Mouse (Mus musculus) cortical plate, adult 2 months (tissue): ENCODE measurements around the gene Wdr78. TPM values are rescaled to one million over a fixed set of nuclear protein-coding genes. Genes with fewer than 3 reads are reported as not detected.

ENCODE experiments used
- H3K27ac ChIP-seq: fragments of 200-500 bp; 2 replicates; pipeline ENCODE4 v1.5.1; 2012; ENCODE audit warnings: low read length, control low read depth, inconsistent platforms; ENCODE audit not compliant: insufficient read depth
- H3K4me1 ChIP-seq: fragments of 200-500 bp; 2 replicates; pipeline ENCODE4 v1.6.1; 2011; ENCODE audit warnings: low read length; ENCODE audit not compliant: control insufficient read depth, insufficient read depth
- H3K4me3 ChIP-seq: fragments of 200-500 bp; 2 replicates; pipeline ENCODE4 v1.5.1; 2011; ENCODE audit warnings: mild to moderate bottlenecking, low read length, control low read depth; ENCODE audit not compliant: insufficient read depth
- CTCF ChIP-seq: fragments of 200-500 bp; IDR thresholded peaks from 2 replicates; pipeline ENCODE4 v1.5.1; 2011; ENCODE audit warnings: mild to moderate bottlenecking, control low read depth, low read length; ENCODE audit not compliant: insufficient read depth; ENCODE audit errors: extremely low read depth
- POLR2A ChIP-seq: fragments of 200-500 bp; IDR thresholded peaks from 2 replicates; pipeline ENCODE4 v1.6.1; 2011; ENCODE audit warnings: mild to moderate bottlenecking, low read length, control low read depth; ENCODE audit not compliant: insufficient read depth; ENCODE audit errors: extremely low read depth
- polyA plus RNA-seq: library from polyadenylated mRNA; depleted of rRNA; stranded (reverse); fragments of >200 nt; gene quantifications from 2 replicates; pipeline ENCODE4 v1.2.3, GENCODE M21; 2012

Gene Wdr78
- polyA plus RNA-seq, 1 experiment, result 6.8 TPM

DNA sequence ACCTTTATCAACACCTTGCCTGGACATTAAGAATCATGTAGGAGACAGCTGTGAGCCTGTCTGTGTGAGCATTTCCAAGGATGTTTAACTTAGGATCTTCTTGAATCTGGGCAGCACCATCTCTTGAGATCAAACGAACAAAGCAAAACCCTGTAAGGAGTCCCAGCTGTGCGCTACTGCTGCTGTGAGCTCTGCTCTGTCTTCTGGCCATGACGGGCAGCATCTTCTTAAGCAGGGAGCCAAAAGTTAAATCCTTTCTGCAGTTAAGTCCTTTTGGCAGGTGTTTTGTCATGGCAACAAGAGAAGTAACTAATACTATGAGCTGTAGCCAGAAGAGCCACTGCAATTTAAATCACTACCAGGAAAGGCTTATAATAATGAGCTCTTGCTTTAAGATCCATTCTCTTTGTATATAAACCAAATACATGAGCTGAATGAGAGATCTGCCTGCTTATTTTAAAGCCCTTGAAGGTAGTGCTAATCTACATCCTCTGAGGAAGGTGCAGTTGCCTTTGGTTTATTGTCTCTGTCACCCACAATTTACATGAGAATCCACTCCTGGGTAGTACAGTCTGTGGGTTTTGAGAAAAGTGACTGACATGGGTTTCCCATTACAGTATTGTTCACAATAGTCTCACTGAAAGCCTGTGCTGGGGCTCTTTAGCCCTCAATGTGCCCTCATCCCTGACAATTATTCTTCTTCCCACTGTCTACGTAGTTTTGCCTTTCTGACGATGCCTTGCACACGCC is 46.3 kb downstream of the Wdr78 start:
- no peaks in the 10 kb centered on the region for H3K4me1 ChIP-seq
- no peak overlapping the region for H3K4me3 ChIP-seq
- H3K27ac ChIP-seq, result no peak overlapping the region
- TF ChIP-seq POLR2A (no peak), CTCF (no peak)

DNA sequence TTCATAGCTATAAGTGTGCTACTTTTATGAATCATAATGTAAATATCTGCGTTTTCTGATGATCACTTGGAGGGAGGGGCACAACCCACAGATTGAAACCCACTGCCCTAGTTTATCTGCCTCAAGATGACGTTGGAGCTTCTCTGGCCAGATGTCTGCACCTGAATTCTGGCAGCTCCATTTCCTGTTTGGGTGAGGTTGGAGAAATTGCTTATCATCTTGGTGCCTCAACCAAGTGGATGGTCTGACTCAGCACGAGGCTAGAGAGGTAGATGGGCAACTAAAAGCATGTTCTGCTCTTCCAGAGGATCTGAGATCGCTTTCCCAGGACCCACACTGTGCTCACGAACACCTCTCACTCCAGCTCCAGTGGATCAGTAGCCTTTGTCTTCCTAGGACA is 49.4 kb downstream of the Wdr78 start:
- no peak for TF ChIP-seq CTCF
- Histone ChIP-seq H3K27ac (no peak overlapping the region), H3K4me1 (no peaks in the 10 kb centered on the region), H3K4me3 (no peak overlapping the region)

DNA sequence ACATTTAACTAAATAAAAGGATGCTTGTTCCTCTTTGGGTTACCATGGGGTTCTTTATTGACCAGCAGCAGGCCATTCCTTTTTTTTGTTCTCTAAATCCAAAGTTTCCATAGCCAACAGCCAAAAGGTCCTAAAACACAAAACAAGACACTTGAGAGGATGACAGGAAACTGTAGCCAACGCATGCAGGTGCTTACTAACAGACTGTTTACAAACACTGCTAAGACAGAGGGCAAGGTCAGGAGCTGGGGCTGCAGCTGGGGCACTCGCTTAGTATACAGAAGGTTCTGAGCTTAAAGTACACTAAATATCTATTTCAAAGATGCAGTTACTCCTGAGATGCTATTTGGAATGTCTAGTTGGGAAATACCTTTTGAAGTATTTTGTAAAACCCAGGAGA is 49.9 kb downstream of the Wdr78 start:
- Histone ChIP-seq H3K4me3 (no peak overlapping the region), H3K4me1 (no peaks in the 10 kb centered on the region), H3K27ac (no peak overlapping the region)
- TF ChIP-seq POLR2A, result no peak
- no peak for TF ChIP-seq CTCF

DNA sequence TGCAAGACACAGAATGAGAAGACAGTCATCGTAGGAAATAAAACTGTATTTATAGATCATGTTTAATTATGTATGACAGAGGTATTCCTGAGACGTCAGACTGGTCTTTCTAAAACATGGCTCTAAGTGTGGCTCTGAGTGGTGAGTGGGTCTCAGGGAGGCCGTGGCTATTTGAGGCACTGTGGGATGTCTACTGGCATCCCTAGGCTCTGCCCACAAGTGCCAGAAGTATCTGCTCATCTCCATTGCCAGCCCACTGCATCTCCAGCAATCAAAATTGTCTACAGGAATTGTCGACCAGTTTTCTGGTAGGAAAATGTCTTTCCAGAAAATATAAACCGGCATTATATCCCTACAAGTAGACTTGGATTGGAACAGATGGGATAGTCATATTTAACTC is 57.4 kb downstream of the Wdr78 start:
- no peak for TF ChIP-seq POLR2A
- TF ChIP-seq CTCF, result no peak
- Histone ChIP-seq H3K4me3 (no peak overlapping the region), H3K4me1 (no peaks in the 10 kb centered on the region), H3K27ac (no peak overlapping the region)

DNA sequence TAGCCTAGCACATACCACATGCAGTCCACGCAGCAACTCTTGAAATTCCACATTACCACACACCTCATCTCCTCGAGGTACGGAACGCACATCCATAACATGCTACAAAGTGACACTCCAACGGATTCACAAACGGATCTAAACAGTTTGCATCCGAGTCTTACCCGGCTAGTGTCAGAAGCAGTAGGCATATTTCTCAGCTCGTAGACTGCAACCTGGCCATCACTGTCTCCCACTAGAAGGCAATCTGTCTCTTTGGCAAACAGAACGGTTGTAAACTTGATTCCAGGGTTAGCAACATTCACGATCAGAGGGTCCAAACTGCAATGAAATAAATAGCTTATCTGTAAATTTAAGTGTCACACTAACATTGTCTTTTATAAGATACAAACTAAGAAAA is 66.3 kb downstream of the Wdr78 start:
- H3K4me3 ChIP-seq, result no peak overlapping the region
- no peaks in the 10 kb centered on the region for H3K4me1 ChIP-seq
- H3K27ac ChIP-seq, result no peak overlapping the region
- TF ChIP-seq POLR2A (no peak), CTCF (no peak)

DNA sequence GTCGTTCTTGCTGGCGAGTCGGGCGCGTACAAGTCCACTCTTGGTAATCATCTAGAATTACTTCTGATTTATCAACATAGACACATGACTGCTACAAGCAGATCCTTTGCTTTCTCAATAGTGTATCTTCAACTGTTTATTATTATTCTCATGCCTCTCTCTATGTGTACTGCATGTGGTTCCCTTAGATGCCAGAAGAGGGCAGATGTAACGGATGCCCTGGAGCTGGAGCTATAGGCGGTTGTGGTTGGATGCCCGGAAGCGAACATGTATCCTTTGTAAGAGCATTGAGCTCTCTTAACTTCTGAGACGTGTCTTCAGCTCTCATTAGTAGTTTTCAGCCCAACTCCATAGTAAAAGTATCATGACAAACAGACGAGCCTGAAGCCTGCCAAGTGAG is 71.4 kb downstream of the Wdr78 start:
- no peak for TF ChIP-seq CTCF
- TF ChIP-seq POLR2A, result no peak
- H3K4me1 ChIP-seq, result no peaks in the 10 kb centered on the region
- H3K27ac ChIP-seq, result no peak overlapping the region
- no peak overlapping the region for H3K4me3 ChIP-seq

DNA sequence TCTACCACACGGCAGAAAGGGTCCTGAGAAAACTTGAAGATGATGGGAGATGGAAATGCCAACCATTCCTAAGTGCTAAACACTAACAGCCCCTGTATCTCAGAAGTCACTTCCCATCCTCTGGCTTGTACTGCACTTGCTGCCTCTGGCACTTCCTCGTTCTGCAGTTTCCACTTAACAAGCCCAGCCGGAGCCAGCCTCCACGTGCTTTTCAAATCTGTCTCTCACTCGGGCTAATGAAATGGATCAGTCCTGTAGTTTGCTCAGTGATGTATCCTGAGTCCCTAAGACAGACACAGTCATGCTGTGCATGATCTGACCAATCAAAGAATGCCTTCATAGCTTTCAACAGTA is 74.5 kb downstream of the Wdr78 start:
- TF ChIP-seq CTCF (no peak), POLR2A (no peak)
- Histone ChIP-seq H3K4me3 (no peak overlapping the region), H3K4me1 (no peaks in the 10 kb centered on the region), H3K27ac (no peak overlapping the region)

DNA sequence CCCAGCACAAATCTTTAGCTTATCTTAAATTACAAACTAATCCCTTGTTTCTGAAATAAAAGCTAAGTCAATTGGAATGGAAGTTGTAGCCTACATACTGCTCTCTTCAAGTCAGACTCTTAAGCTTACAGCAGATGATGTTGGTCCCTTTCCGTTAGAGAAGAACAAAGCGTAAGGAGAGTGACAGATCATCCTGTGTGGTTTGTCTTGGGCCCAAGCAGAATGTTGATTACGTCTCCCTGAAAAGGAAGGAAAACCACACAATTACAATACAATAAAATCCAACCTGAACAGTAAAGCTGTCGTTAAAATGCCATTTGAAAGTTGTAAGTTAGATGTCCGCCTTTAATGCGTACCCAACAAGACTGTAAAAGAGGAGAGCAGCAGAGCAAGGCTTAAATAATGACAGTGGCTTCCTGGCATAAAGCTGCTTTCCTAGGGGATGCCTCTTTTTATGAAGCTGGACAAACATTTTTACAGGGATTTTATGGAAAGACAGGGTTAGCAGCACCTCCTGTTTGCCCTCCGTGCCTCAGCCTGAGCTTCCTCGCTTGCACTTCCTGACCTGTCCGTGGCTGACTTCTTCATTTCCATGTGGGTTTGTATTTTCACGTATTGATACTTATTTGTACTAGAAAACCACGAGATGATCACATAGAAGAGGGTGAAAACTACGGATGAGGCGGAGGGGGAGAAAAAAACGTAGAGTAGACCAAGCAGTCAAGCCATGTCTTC is 75.1 kb downstream of the Wdr78 start:
- Histone ChIP-seq H3K4me1 (no peaks in the 10 kb centered on the region), H3K4me3 (no peak overlapping the region), H3K27ac (no peak overlapping the region)
- TF ChIP-seq CTCF (no peak), POLR2A (no peak)

DNA sequence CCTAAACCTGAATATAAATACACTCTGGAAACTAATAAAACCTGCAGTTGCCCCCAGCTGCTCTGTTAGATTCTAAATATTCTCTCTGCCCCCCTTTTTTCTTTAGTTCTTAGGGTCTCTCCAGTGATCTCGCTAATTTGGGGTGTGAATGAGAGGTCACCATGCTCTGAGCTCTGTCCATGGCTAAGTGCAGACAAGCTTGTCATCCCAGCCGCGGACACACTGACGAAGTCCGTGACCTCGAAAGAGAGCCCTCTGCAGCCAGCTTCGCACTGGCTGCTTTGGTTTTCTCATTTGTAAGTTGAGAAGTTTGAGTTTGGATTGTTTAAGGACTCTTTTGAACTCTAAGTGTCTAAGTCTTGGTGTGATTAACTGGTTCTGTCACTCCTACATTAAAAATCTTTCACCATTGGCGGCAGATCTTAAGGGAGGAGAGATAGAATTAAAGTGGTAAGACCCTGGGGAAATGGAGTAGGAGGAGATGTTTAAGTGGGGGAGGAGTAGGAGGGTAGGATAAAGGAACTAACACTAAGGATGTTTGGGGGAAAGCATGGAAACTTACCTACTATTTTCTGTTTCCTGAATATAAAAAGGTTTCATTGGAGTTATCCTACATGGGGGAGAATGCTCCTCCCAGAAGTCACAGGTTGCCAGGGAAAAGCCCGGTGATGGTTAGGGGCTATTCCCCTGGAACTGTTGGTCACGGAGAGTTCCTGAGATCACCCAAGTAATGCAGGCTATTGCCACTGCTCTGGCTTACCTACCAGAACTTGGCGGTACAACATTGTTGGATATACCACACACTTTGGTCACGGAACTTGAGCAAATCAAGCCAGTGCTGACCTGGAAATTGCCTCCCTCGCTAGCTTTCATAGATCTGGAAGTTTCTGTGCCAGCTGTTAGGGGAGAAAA is 85.9 kb downstream of the Wdr78 start:
- Histone ChIP-seq H3K4me3 (no peak overlapping the region), H3K4me1 (no peaks in the 10 kb centered on the region), H3K27ac (no peak overlapping the region)
- TF ChIP-seq CTCF (no peak), POLR2A (no peak)
